Mouse (Mus musculus) CH12.LX (cell line): Measurements from ENCODE around the gene Retn. TPM values are rescaled to one million over a fixed set of nuclear protein-coding genes. Genes with fewer than 3 reads are reported as not detected.

ENCODE experiments used
- DNase-seq: peaks from one replicate; pipeline ENCODE4 v3.0.0-alpha.2; 2013; ENCODE audit errors: extremely low read depth
- H3K27ac ChIP-seq: 2 replicates; pipeline ENCODE4 v1.5.1; 2012; ENCODE audit warnings: low read depth, mild to moderate bottlenecking, control low read depth, moderate library complexity; ENCODE audit not compliant: insufficient read depth
- H3K27me3 ChIP-seq: replicated peaks from 2 replicates; pipeline ENCODE3; 2012; ENCODE audit warnings: inconsistent platforms
- H3K36me3 ChIP-seq, 2 experiments: replicated peaks in 1 of 2; 2 replicates each; pipeline versions ENCODE3 to v1.6.1; 2012; ENCODE audit warnings: inconsistent platforms in 1 of 2, low read length in 1 of 2, mild to moderate bottlenecking in 1 of 2, mixed read lengths in 1 of 2, moderate library complexity in 1 of 2; ENCODE audit not compliant: control insufficient read depth in 1 of 2, insufficient read depth in 1 of 2
- H3K4me1 ChIP-seq, 2 experiments: 2 replicates each; pipeline ENCODE4 v1.6.1; 2012; ENCODE audit warnings: inconsistent platforms in 1 of 2, moderate library complexity in 1 of 2; ENCODE audit not compliant: insufficient read depth in 2 of 2, control insufficient read depth in 1 of 2
- H3K4me2 ChIP-seq: 2 replicates; pipeline ENCODE4 v1.6.1; 2012; ENCODE audit warnings: low read depth, mild to moderate bottlenecking, control low read depth; ENCODE audit not compliant: poor library complexity, insufficient read depth, severe bottlenecking
- H3K4me3 ChIP-seq, 3 experiments: fragments of 150-350 bp in 1 of 3; sonication (generic) in 1 of 3; replicated peaks in 1 of 3; 2 replicates each; pipeline versions ENCODE3 to v1.5.1; 2011 to 2012; ENCODE audit warnings: low read depth in 2 of 3, low read length in 2 of 3, mild to moderate bottlenecking in 2 of 3, moderate library complexity in 2 of 3, control low read depth in 1 of 3, improper control_type of control experiment in 1 of 3, inconsistent platforms in 1 of 3, mixed read lengths in 1 of 3; ENCODE audit not compliant: poor library complexity in 1 of 3
- H3K79me2 ChIP-seq: replicated peaks from 2 replicates; pipeline ENCODE4 v1.6.1; 2012; ENCODE audit warnings: mild to moderate bottlenecking, moderate library complexity; ENCODE audit not compliant: control insufficient read depth, poor library complexity, insufficient read depth, severe bottlenecking; ENCODE audit errors: extremely low read depth
- H3K9ac ChIP-seq: 2 replicates; pipeline ENCODE4 v1.6.1; 2012; ENCODE audit warnings: low read depth, mild to moderate bottlenecking, control low read depth, moderate library complexity; ENCODE audit not compliant: insufficient read depth
- H3K9me3 ChIP-seq: replicated peaks from 2 replicates; pipeline ENCODE3; 2012; ENCODE audit warnings: low read length, inconsistent platforms, mixed read lengths
- CHD1 ChIP-seq: IDR thresholded peaks from 2 replicates; pipeline ENCODE4 v1.6.1; 2012; ENCODE audit warnings: low read depth, low read length, improper control_type of control experiment, inconsistent platforms
- CHD2 ChIP-seq: IDR thresholded peaks from 2 replicates; pipeline ENCODE4 v1.6.1; 2011; ENCODE audit warnings: low read length, improper control_type of control experiment
- E2F4 ChIP-seq: IDR thresholded peaks from 2 replicates; pipeline ENCODE4 v1.6.1; 2011; ENCODE audit warnings: low read depth, low read length, improper control_type of control experiment; ENCODE audit not compliant: insufficient replicate concordance
- HCFC1 ChIP-seq: IDR thresholded peaks from 2 replicates; pipeline ENCODE4 v1.6.1; 2012; ENCODE audit warnings: low read depth, mild to moderate bottlenecking, inconsistent platforms, low read length, improper control_type of control experiment
- KAT2A ChIP-seq: IDR thresholded peaks from 2 replicates; pipeline ENCODE4 v1.6.1; 2012; ENCODE audit warnings: low read length, improper control_type of control experiment, inconsistent platforms; ENCODE audit not compliant: insufficient replicate concordance
- MAFK ChIP-seq: IDR thresholded peaks from 2 replicates; pipeline ENCODE4 v1.6.1; 2011; ENCODE audit warnings: low read length, improper control_type of control experiment; ENCODE audit not compliant: insufficient replicate concordance
- MAZ ChIP-seq: IDR thresholded peaks from 2 replicates; pipeline ENCODE4 v1.6.1; 2012; ENCODE audit warnings: low read depth, mild to moderate bottlenecking, inconsistent platforms, low read length, improper control_type of control experiment, moderate library complexity
- MEF2A ChIP-seq: IDR thresholded peaks from 2 replicates; pipeline ENCODE4 v1.6.1; 2014; ENCODE audit warnings: low read depth, mild to moderate bottlenecking, inconsistent platforms, low read length, improper control_type of control experiment, borderline replicate concordance
- MYC ChIP-seq: IDR thresholded peaks from 2 replicates; pipeline ENCODE4 v1.6.1; 2011; ENCODE audit warnings: low read depth, mild to moderate bottlenecking, improper control_type of control experiment, low read length
- NRF1 ChIP-seq: IDR thresholded peaks from 2 replicates; pipeline ENCODE4 v1.6.1; 2014; ENCODE audit warnings: low read depth, mild to moderate bottlenecking, inconsistent platforms, low read length, improper control_type of control experiment, moderate library complexity
- PAX5 ChIP-seq: IDR thresholded peaks from 2 replicates; pipeline ENCODE4 v1.6.1; 2012; ENCODE audit warnings: low read length, inconsistent platforms, mixed read lengths
- POLR2AphosphoS2 ChIP-seq: IDR thresholded peaks from 2 replicates; pipeline ENCODE4 v1.6.1; 2011; ENCODE audit warnings: low read depth, low read length, improper control_type of control experiment
- RAD21 ChIP-seq: IDR thresholded peaks from 2 replicates; pipeline ENCODE4 v1.6.1; 2011; ENCODE audit warnings: low read depth, mild to moderate bottlenecking, low read length, improper control_type of control experiment, moderate library complexity
- RCOR1 ChIP-seq: conservative IDR thresholded peaks from 2 replicates; pipeline ENCODE4 v1.6.1; 2012; ENCODE audit warnings: low read depth, mild to moderate bottlenecking, inconsistent platforms, low read length, improper control_type of control experiment
- SIN3A ChIP-seq: IDR thresholded peaks from 2 replicates; pipeline ENCODE4 v1.6.1; 2012; ENCODE audit warnings: low read length, improper control_type of control experiment, inconsistent platforms
- USF1 ChIP-seq: IDR thresholded peaks from 2 replicates; pipeline ENCODE4 v1.6.1; 2014; ENCODE audit warnings: low read depth, mild to moderate bottlenecking, inconsistent platforms, low read length, improper control_type of control experiment
- USF2 ChIP-seq: conservative IDR thresholded peaks from 2 replicates; pipeline ENCODE4 v1.6.1; 2011; ENCODE audit warnings: low read depth, low read length, improper control_type of control experiment
- ZKSCAN1 ChIP-seq: IDR thresholded peaks from 2 replicates; pipeline ENCODE4 v1.6.1; 2012; ENCODE audit warnings: low read depth, inconsistent platforms, low read length, improper control_type of control experiment, borderline replicate concordance
- ZNF384 ChIP-seq: IDR thresholded peaks from 2 replicates; pipeline ENCODE4 v1.6.1; 2012; ENCODE audit warnings: low read depth, low read length, improper control_type of control experiment, inconsistent platforms
- dilution Hi-C: fragments of 300-500 bp; cut with MboI; formaldehyde crosslinking; loops from 2 replicates; pipeline ENCODE4 v1.14.3; 2020; ENCODE audit warnings: low sequenced_read_pairs; ENCODE audit not compliant: extremely low pct_unique_long_range_greater_than_20kb, extremely low pct_ligation_motif_present
- in situ Hi-C: fragments of 300-500 bp; cut with MboI; formaldehyde crosslinking; loops from 3 replicates; pipeline ENCODE4 v1.14.3; 2019; ENCODE audit warnings: low sequenced_read_pairs, low pct_ligation_motif_present, low pct_unique_long_range_greater_than_20kb, mixed read lengths
- polyA plus RNA-seq: library from polyadenylated mRNA; unstranded; fragments of >175 nt; gene quantifications from 2 replicates; pipeline ENCODE4 v1.2.1, GENCODE M21; 2012; ENCODE audit warnings: low read depth; ENCODE audit not compliant: insufficient read length
- total RNA-seq, 2 experiments: library from RNA; depleted of rRNA; stranded (reverse); fragments of 300-350 nt in 1 of 2; fragments of >200 nt in 1 of 2; gene quantifications; 2 replicates each; pipeline ENCODE4 v1.2.3; 2012 to 2014

Gene Retn
- total and polyA plus RNA-seq, 3 experiments = 0.27 TPM; not detected in 2

GRCm38 (mm10) chr8:3694121-3694520 is 38.6 kb downstream of the Retn start, which contains the start of gene Fcer2a:
TSS of gene Fcer2a (minus strand) at chr8:3694175.
- H3K4me1 ChIP-seq = peaks cover 3 to 21% of the 10 kb centered on the region in 2 experiments
- H3K27ac ChIP-seq = no peak within 1 kb of the TSS
- in situ Hi-C loops (no loop called here), dilution Hi-C loops (no loop called here)
- peaks cover 0 to 4% of the 10 kb centered on the region in 2 experiments for H3K36me3 ChIP-seq
- H3K4me3 ChIP-seq = peak within 1 kb of the TSS in 2 of 3 experiments; percentile 8 to 31
- DNase-seq = no peak
- H3K9ac ChIP-seq = no peak within 1 kb of the TSS
- no peak within 1 kb of the TSS; the same call in 1 of the 2 replicates for H3K4me2 ChIP-seq
- no peaks in the 10 kb centered on the region for H3K9me3 ChIP-seq
- H3K27me3 ChIP-seq = no peaks in the 10 kb centered on the region
- no peaks in the 10 kb centered on the region for H3K79me2 ChIP-seq
- TF ChIP-seq ZNF384 (no peak), MEF2A (peak; percentile 44; the same call in 1 of the 2 replicates), MAFK (no peak)

- H3K4me1 ChIP-seq = 0 out of 4 replicates have a peak, but pooled peaks cover 0 to 3% of the 10 kb centered on the region in 2 experiments
- no peak overlapping the region for H3K27ac ChIP-seq
- DNase-seq = peak; percentile 31
- peaks cover 3% of the 10 kb centered on the region for H3K27me3 ChIP-seq
- TF ChIP-seq PAX5 = no peak
- TF ChIP-seq USF1 = no peak
- no peak for TF ChIP-seq MYC
- TF ChIP-seq KAT2A = no peak
- TF ChIP-seq MAZ = no peak
- TF ChIP-seq CHD1 = no peak
- TF ChIP-seq MAFK = no peak
- TF ChIP-seq SIN3A = no peak
- no peak for TF ChIP-seq RAD21
- TF ChIP-seq E2F4 = no peak
- no peak for TF ChIP-seq ZKSCAN1
- no peak for TF ChIP-seq CHD2
- TF ChIP-seq NRF1 = no peak
- TF ChIP-seq POLR2AphosphoS2 = no peak
- no peak for TF ChIP-seq USF2
- TF ChIP-seq HCFC1 = no peak
- no peak for TF ChIP-seq RCOR1
- no peak overlapping the region for H3K4me2 ChIP-seq
- no peaks in the 10 kb centered on the region for H3K79me2 ChIP-seq
- no peaks in the 10 kb centered on the region for H3K9me3 ChIP-seq
- dilution Hi-C loops (no loop called here), in situ Hi-C loops (loop anchor here (25.0 kb wide), 2 partner anchors 436 to 661 kb away; partner anchors contain the start of gene Cd209g)
- H3K36me3 ChIP-seq = no peaks in the 10 kb centered on the region
- H3K9ac ChIP-seq = no peak overlapping the region
- no peak overlapping the region for H3K4me3 ChIP-seq
Observed at GRCm38 (mm10) chr8:3701491-3701890, 45.9 kb downstream of the Retn start.
